Mouse (Mus musculus) forebrain, embryonic 12.5 days (tissue): ENCODE data around the gene Aif1. TPM values are rescaled to one million over a fixed set of nuclear protein-coding genes. Genes with fewer than 3 reads are reported as not detected.

Source experiments
- ATAC-seq: fragments of 200-750 bp; cut with Nextera tagmentation; 2 replicates; pipeline ENCODE4 v1.8.0; 2017; ENCODE audit warnings: moderate TSS enrichment; ENCODE audit not compliant: low FRiP score
- H3K27ac ChIP-seq: fragments of 300-500 bp; sonication (generic); 2 replicates; pipeline ENCODE4 v1.5.1; 2016; ENCODE audit warnings: mild to moderate bottlenecking
- H3K27me3 ChIP-seq: fragments of 300-500 bp; sonication (generic); 2 replicates; pipeline ENCODE4 v1.6.1; 2016; ENCODE audit warnings: mild to moderate bottlenecking
- H3K36me3 ChIP-seq: fragments of 300-500 bp; sonication (generic); replicated peaks from 2 replicates; pipeline ENCODE4 v1.6.1; 2016; ENCODE audit warnings: mild to moderate bottlenecking
- H3K4me1 ChIP-seq: fragments of 300-500 bp; sonication (generic); 2 replicates; pipeline ENCODE4 v1.6.1; 2016
- H3K4me2 ChIP-seq: fragments of 300-500 bp; sonication (generic); 2 replicates; pipeline ENCODE4 v1.6.1; 2016; ENCODE audit warnings: mild to moderate bottlenecking, moderate library complexity
- H3K4me3 ChIP-seq: fragments of 300-500 bp; sonication (generic); replicated peaks from 2 replicates; pipeline ENCODE4 v1.5.1; 2016; ENCODE audit warnings: mild to moderate bottlenecking
- H3K9ac ChIP-seq: fragments of 300-500 bp; sonication (generic); 2 replicates; pipeline ENCODE4 v1.6.1; 2016; ENCODE audit warnings: mild to moderate bottlenecking
- H3K9me3 ChIP-seq: fragments of 300-500 bp; sonication (generic); 2 replicates; pipeline ENCODE4 v1.6.1; 2016
- WGBS: fragments of 180-500 bp; shearing (Covaris S2); methylation state at CpG from one replicate; pipeline ENCODE4 v1.1.7; 2016; 5-methylcytosine and 5-hydroxymethylcytosine counted together
- polyA plus RNA-seq: library from polyadenylated mRNA; unstranded; fragments of >200 nt; fragmentation: Nextera tagmentation; extraction: Ambion mirVana; gene quantifications from 2 replicates; pipeline ENCODE4 v1.2.1, GENCODE M21; 2016

Aif1 gene
- polyA plus RNA-seq, 1 experiment from 2014 or later = 4.9 TPM

- WGBS = 90% methylated on average over 9 of the region's 9 CpGs
- H3K27me3 ChIP-seq = no peaks in the 10 kb centered on the region
- H3K36me3 ChIP-seq = peaks cover 99% of the 10 kb centered on the region
- H3K4me3 ChIP-seq = no peak overlapping the region
- H3K9me3 ChIP-seq = no peaks in the 10 kb centered on the region
- H3K9ac ChIP-seq = no peak overlapping the region
- H3K4me1 ChIP-seq = no peaks in the 10 kb centered on the region
- no peak for ATAC-seq
- H3K27ac ChIP-seq = no peak overlapping the region
- H3K4me2 ChIP-seq = no peak overlapping the region
Observed at GRCm38 (mm10) chr17:35153077-35153476, 22.8 kb downstream of the Aif1 start.

GRCm38 (mm10) chr17:35152121-35152520, 23.7 kb downstream of the Aif1 start:
- H3K36me3 ChIP-seq = peaks cover 97% of the 10 kb centered on the region
- H3K4me1 ChIP-seq = no peaks in the 10 kb centered on the region
- H3K27ac ChIP-seq = no peak overlapping the region
- no peak overlapping the region for H3K9ac ChIP-seq
- no peaks in the 10 kb centered on the region for H3K27me3 ChIP-seq
- H3K4me3 ChIP-seq = no peak overlapping the region
- ATAC-seq = no peak
- H3K9me3 ChIP-seq = no peaks in the 10 kb centered on the region
- WGBS = 97% methylated on average over 4 of the region's 4 CpGs
- H3K4me2 ChIP-seq = no peak overlapping the region

GRCm38 (mm10) chr17:35147922-35148639, 27.8 kb downstream of the Aif1 start:
- no peak for ATAC-seq
- no peaks in the 10 kb centered on the region for H3K27me3 ChIP-seq
- WGBS = 71% methylated on average over 5 of the region's 5 CpGs
- no peak overlapping the region for H3K4me2 ChIP-seq
- H3K27ac ChIP-seq = no peak overlapping the region
- H3K4me1 ChIP-seq = no peaks in the 10 kb centered on the region
- peaks cover 4% of the 10 kb centered on the region; the same call in 1 of the 2 replicates for H3K9me3 ChIP-seq
- no peak overlapping the region for H3K9ac ChIP-seq
- H3K4me3 ChIP-seq = no peak overlapping the region
- peaks cover 97% of the 10 kb centered on the region for H3K36me3 ChIP-seq

GRCm38 (mm10) chr17:35147348-35147747, 28.5 kb downstream of the Aif1 start:
- ATAC-seq = no peak
- no peak overlapping the region for H3K27ac ChIP-seq
- WGBS = 58% methylated on average over 3 of the region's 3 CpGs
- peaks cover 4% of the 10 kb centered on the region; the same call in 1 of the 2 replicates for H3K9me3 ChIP-seq
- peaks cover 97% of the 10 kb centered on the region for H3K36me3 ChIP-seq
- H3K27me3 ChIP-seq = no peaks in the 10 kb centered on the region
- H3K4me3 ChIP-seq = no peak overlapping the region
- no peaks in the 10 kb centered on the region for H3K4me1 ChIP-seq
- no peak overlapping the region for H3K4me2 ChIP-seq
- H3K9ac ChIP-seq = no peak overlapping the region

GRCm38 (mm10) chr17:35146139-35146538, 29.7 kb downstream of the Aif1 start:
- WGBS = 91% methylated on average over 5 of the region's 5 CpGs
- peaks cover 97% of the 10 kb centered on the region for H3K36me3 ChIP-seq

GRCm38 (mm10) chr17:35141971-35142370, 33.9 kb downstream of the Aif1 start:
- Histone ChIP-seq H3K4me3 (no peak overlapping the region), H3K4me1 (peaks cover 15% of the 10 kb centered on the region), H3K27me3 (no peaks in the 10 kb centered on the region), H3K9me3 (peaks cover 4% of the 10 kb centered on the region; the same call in 1 of the 2 replicates), H3K9ac (no peak overlapping the region), H3K36me3 (peaks cover 89% of the 10 kb centered on the region), H3K4me2 (no peak overlapping the region), H3K27ac (no peak overlapping the region)
- no peak for ATAC-seq
- WGBS = 92% methylated on average over 6 of the region's 6 CpGs

More at GRCm38 (mm10) chr17:35146139-35146538, 29.7 kb downstream of the Aif1 start:
- H3K9me3 ChIP-seq = peaks cover 4% of the 10 kb centered on the region; the same call in 1 of the 2 replicates
- no peak overlapping the region for H3K4me2 ChIP-seq
- H3K9ac ChIP-seq = no peak overlapping the region
- H3K27me3 ChIP-seq = no peaks in the 10 kb centered on the region
- no peaks in the 10 kb centered on the region for H3K4me1 ChIP-seq
- ATAC-seq = no peak
- H3K4me3 ChIP-seq = no peak overlapping the region
- H3K27ac ChIP-seq = 0 out of 2 replicates have a peak overlapping the region, but pooled peaks have one; percentile 56

- no peak for ATAC-seq
- WGBS = 81% methylated on average over 16 of the region's 16 CpGs
- no peak overlapping the region for H3K4me3 ChIP-seq
- H3K4me1 ChIP-seq = peaks cover 24% of the 10 kb centered on the region
- H3K9me3 ChIP-seq = peaks cover 4% of the 10 kb centered on the region; the same call in 1 of the 2 replicates
- H3K9ac ChIP-seq = 0 out of 2 replicates have a peak overlapping the region, but pooled peaks have one; percentile 36
- H3K27me3 ChIP-seq = no peaks in the 10 kb centered on the region
- H3K27ac ChIP-seq = no peak overlapping the region
- H3K4me2 ChIP-seq = no peak overlapping the region
- peaks cover 75% of the 10 kb centered on the region for H3K36me3 ChIP-seq
Observed at GRCm38 (mm10) chr17:35140490-35140996, 35.3 kb downstream of the Aif1 start.

- ATAC-seq = no peak
- WGBS = 95% methylated on average over 3 of the region's 3 CpGs
- Histone ChIP-seq H3K4me2 (no peak overlapping the region), H3K27ac (no peak overlapping the region), H3K36me3 (peaks cover 62% of the 10 kb centered on the region), H3K4me1 (peaks cover 26% of the 10 kb centered on the region), H3K4me3 (no peak overlapping the region), H3K9ac (no peak overlapping the region), H3K9me3 (peaks cover 4% of the 10 kb centered on the region; the same call in 1 of the 2 replicates), H3K27me3 (no peaks in the 10 kb centered on the region)
Observed at GRCm38 (mm10) chr17:35139269-35139668, 36.6 kb downstream of the Aif1 start.

GRCm38 (mm10) chr17:35135591-35136320, 40.1 kb downstream of the Aif1 start:
- Histone ChIP-seq H3K9me3 (no peaks in the 10 kb centered on the region), H3K4me2 (peak overlapping the region; percentile 71), H3K27me3 (no peaks in the 10 kb centered on the region), H3K9ac (peak overlapping the region; percentile 78), H3K4me3 (peak overlapping the region; percentile 81), H3K36me3 (peaks cover 31% of the 10 kb centered on the region), H3K4me1 (peaks cover 26% of the 10 kb centered on the region), H3K27ac (peak overlapping the region; percentile 95)
- peak; percentile 66 for ATAC-seq
- under 1% methylated on average over 42 of the region's 43 CpGs for WGBS

- H3K9me3 ChIP-seq = no peaks in the 10 kb centered on the region
- WGBS = under 1% methylated on average over 64 of the region's 66 CpGs
- H3K27me3 ChIP-seq = no peaks in the 10 kb centered on the region
- H3K27ac ChIP-seq = peak within 1 kb of the TSS; percentile 95
- peak within 1 kb of the TSS; percentile 78 for H3K9ac ChIP-seq
- peak within 1 kb of the TSS; percentile 81 for H3K4me3 ChIP-seq
- H3K4me1 ChIP-seq = peaks cover 26% of the 10 kb centered on the region
- H3K4me2 ChIP-seq = peak within 1 kb of the TSS; percentile 71
- ATAC-seq = peak; percentile 95
- H3K36me3 ChIP-seq = peaks cover 24% of the 10 kb centered on the region
Observed at GRCm38 (mm10) chr17:35134801-35135590, 40.9 kb downstream of the Aif1 start, which contains the start of gene Bag6. Gene Bag6 (plus strand): TSS chr17:35135178.

GRCm38 (mm10) chr17:35133517-35133916, 42.4 kb downstream of the Aif1 start:
- ATAC-seq = no peak
- peaks cover 26% of the 10 kb centered on the region for H3K4me1 ChIP-seq
- H3K36me3 ChIP-seq = peaks cover 9% of the 10 kb centered on the region
- H3K9ac ChIP-seq = no peak overlapping the region
- H3K27me3 ChIP-seq = no peaks in the 10 kb centered on the region
- no peak overlapping the region for H3K4me3 ChIP-seq
- no peak overlapping the region for H3K27ac ChIP-seq
- no peak overlapping the region for H3K4me2 ChIP-seq
- no peaks in the 10 kb centered on the region for H3K9me3 ChIP-seq
- 96% methylated on average over 7 of the region's 7 CpGs for WGBS

- no peak overlapping the region for H3K9ac ChIP-seq
- no peaks in the 10 kb centered on the region for H3K27me3 ChIP-seq
- H3K27ac ChIP-seq = no peak overlapping the region
- H3K36me3 ChIP-seq = peaks cover 5% of the 10 kb centered on the region; the same call in 1 of the 2 replicates
- H3K4me3 ChIP-seq = no peak overlapping the region
- no peak for ATAC-seq
- H3K4me1 ChIP-seq = peaks cover 20% of the 10 kb centered on the region
- H3K4me2 ChIP-seq = no peak overlapping the region
- H3K9me3 ChIP-seq = no peaks in the 10 kb centered on the region
- WGBS = 78% methylated on average over 3 of the region's 3 CpGs
Observed at GRCm38 (mm10) chr17:35132174-35132560, 43.7 kb downstream of the Aif1 start.
